Mouse (Mus musculus): Measurements from ENCODE around the gene Ccpg1.

DNA sequence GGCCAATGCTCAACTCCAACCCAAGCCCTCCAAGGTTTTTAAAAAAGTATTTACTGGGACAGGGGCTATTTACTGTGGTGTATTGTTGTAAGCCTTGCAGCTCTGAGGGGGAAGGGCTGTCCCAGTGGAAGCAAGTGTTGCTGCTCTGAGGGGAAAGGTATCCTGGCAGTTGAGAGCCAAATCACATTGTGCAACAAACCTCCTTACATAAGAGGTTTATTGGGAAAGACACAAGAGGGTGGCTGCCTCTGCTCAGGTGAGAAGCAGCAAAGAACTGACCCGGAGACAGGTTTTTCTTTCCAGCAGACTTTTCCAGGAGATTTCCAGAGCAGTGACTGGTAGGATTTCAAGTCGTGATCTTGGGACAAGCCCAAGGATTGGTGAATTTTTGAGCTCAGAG, 48.9 kb upstream of the Ccpg1 start:
- TF ChIP-seq E2F4 (IDR thresholded peaks at IDR 0.05; ENCODE audit: insufficient read depth) (no peak), USF1 (IDR thresholded peaks at IDR 0.05; ENCODE audit: low read depth) (no peak), POLR2A (IDR thresholded peaks at IDR 0.05; ENCODE audit: insufficient read length, low read depth) (no peak), TCF12 (IDR thresholded peaks at IDR 0.05; ENCODE audit: insufficient read depth, poor library complexity, severe bottlenecking) (no peak), POLR2AphosphoS2 (IDR thresholded peaks at IDR 0.05; ENCODE audit: insufficient read length, low read depth) (no peak), MAX (IDR thresholded peaks at IDR 0.05; ENCODE audit: low read depth) (no peak), MYOG (IDR thresholded peaks at IDR 0.05; ENCODE audit: control insufficient read depth in 1 of 3, insufficient read depth in 1 of 3, insufficient read length in 2 of 3, low read depth in 2 of 3) (no peak), MYOD1 (IDR thresholded peaks at IDR 0.05; ENCODE audit: control insufficient read depth in 1 of 3, insufficient read length in 2 of 3, low read depth in 2 of 3) (no peak), SRF (IDR thresholded peaks at IDR 0.05; ENCODE audit: control insufficient read depth, insufficient read length, low read depth) (no peak), CEBPB (IDR thresholded peaks at IDR 0.05; ENCODE audit: insufficient read depth, poor library complexity, severe bottlenecking) (no peak)
